Mouse (Mus musculus) lung, embryonic 16.5 days (tissue): ENCODE results near the gene Adam11. TPM values are rescaled to one million over a fixed set of nuclear protein-coding genes. Genes with fewer than 3 reads are reported as not detected.
A peak's percentile ranks its signal among the peaks of the same experiment; 100 is the strongest.

Experiments
- ATAC-seq: fragments of 200-750 bp; cut with Nextera tagmentation; 2 replicates; pipeline ENCODE4 v1.8.0; 2017; ENCODE audit warnings: low read depth, mild to moderate bottlenecking, moderate library complexity
- H3K27ac ChIP-seq: fragments of 300-500 bp; sonication (generic); 2 replicates; pipeline ENCODE4 v1.5.1; 2014; ENCODE audit warnings: mild to moderate bottlenecking, control low read depth, low read length
- H3K27me3 ChIP-seq: fragments of 300-500 bp; sonication (generic); 2 replicates; pipeline ENCODE4 v1.6.1; 2014; ENCODE audit warnings: low read depth, low read length, mixed read lengths; ENCODE audit not compliant: control insufficient read depth, insufficient read depth
- H3K36me3 ChIP-seq: fragments of 300-500 bp; sonication (generic); 2 replicates; pipeline ENCODE4 v1.6.1; 2014; ENCODE audit warnings: low read length; ENCODE audit not compliant: control insufficient read depth, insufficient read depth
- H3K4me1 ChIP-seq: fragments of 300-500 bp; sonication (generic); replicated peaks from 2 replicates; pipeline ENCODE4 v1.6.1; 2014; ENCODE audit warnings: low read length, mixed read lengths; ENCODE audit not compliant: control insufficient read depth, insufficient read depth
- H3K4me2 ChIP-seq: fragments of 300-500 bp; sonication (generic); 2 replicates; pipeline ENCODE4 v1.6.1; 2014; ENCODE audit warnings: low read depth, low read length, control low read depth
- H3K4me3 ChIP-seq: fragments of 300-500 bp; sonication (generic); 2 replicates; pipeline ENCODE4 v1.5.1; 2014; ENCODE audit warnings: mild to moderate bottlenecking, low read length, control low read depth
- H3K9ac ChIP-seq: fragments of 300-500 bp; sonication (generic); 2 replicates; pipeline ENCODE4 v1.6.1; 2014; ENCODE audit warnings: low read length, control low read depth
- H3K9me3 ChIP-seq: fragments of 300-500 bp; sonication (generic); 2 replicates; pipeline ENCODE4 v1.6.1; 2016; ENCODE audit warnings: low read length; ENCODE audit not compliant: control insufficient read depth
- WGBS: fragments of 180-500 bp; shearing (Covaris S2); extraction: QIAGEN DNeasy Blood & Tissue Kit; methylation state at CpG from one replicate; pipeline ENCODE4 v1.1.7; 2014; 5-methylcytosine and 5-hydroxymethylcytosine counted together
- polyA plus RNA-seq: library from polyadenylated mRNA; unstranded; fragments of >200 nt; fragmentation: Nextera tagmentation; extraction: Ambion mirVana; gene quantifications from 2 replicates; pipeline ENCODE4 v1.2.1, GENCODE M21; 2015

Adam11 gene
- polyA plus RNA-seq, 1 experiment from 2014 or later = 5.1 TPM

GRCm38 (mm10) chr11:102748381-102748780, 12.9 kb upstream of the Adam11 start:
- Histone ChIP-seq H3K27me3 (no peaks in the 10 kb centered on the region), H3K27ac (no peak overlapping the region), H3K9me3 (no peaks in the 10 kb centered on the region), H3K4me2 (no peak overlapping the region), H3K36me3 (no peaks in the 10 kb centered on the region), H3K9ac (no peak overlapping the region), H3K4me3 (no peak overlapping the region), H3K4me1 (0 out of 2 replicates have a peak, but pooled peaks cover 3% of the 10 kb centered on the region)
- ATAC-seq = no peak
- 48% methylated on average over 4 of the region's 4 CpGs for WGBS

GRCm38 (mm10) chr11:102749712-102750111, 11.5 kb upstream of the Adam11 start:
- Histone ChIP-seq H3K36me3 (no peaks in the 10 kb centered on the region), H3K4me3 (no peak overlapping the region), H3K4me2 (no peak overlapping the region), H3K9ac (no peak overlapping the region), H3K27me3 (no peaks in the 10 kb centered on the region), H3K4me1 (peaks cover 12% of the 10 kb centered on the region; the same call in 1 of the 2 replicates), H3K9me3 (no peaks in the 10 kb centered on the region), H3K27ac (no peak overlapping the region)
- 73% methylated on average over 2 of the region's 2 CpGs for WGBS
- ATAC-seq = no peak

GRCm38 (mm10) chr11:102752896-102753590, 8.2 kb upstream of the Adam11 start:
- no peaks in the 10 kb centered on the region for H3K36me3 ChIP-seq
- no peak for ATAC-seq
- 66% methylated on average over 13 of the region's 13 CpGs for WGBS
- no peak overlapping the region for H3K4me3 ChIP-seq
- H3K27ac ChIP-seq = no peak overlapping the region
- H3K9me3 ChIP-seq = no peaks in the 10 kb centered on the region
- H3K4me1 ChIP-seq = peaks cover 12% of the 10 kb centered on the region; the same call in 1 of the 2 replicates
- H3K9ac ChIP-seq = no peak overlapping the region
- H3K27me3 ChIP-seq = no peaks in the 10 kb centered on the region
- no peak overlapping the region for H3K4me2 ChIP-seq

- peak; percentile 39 for ATAC-seq
- peaks cover 9% of the 10 kb centered on the region; the same call in 1 of the 2 replicates for H3K4me1 ChIP-seq
- no peaks in the 10 kb centered on the region for H3K27me3 ChIP-seq
- H3K4me3 ChIP-seq = no peak overlapping the region
- H3K9ac ChIP-seq = peak overlapping the region; percentile 11; the same call in 1 of the 2 replicates
- no peaks in the 10 kb centered on the region for H3K36me3 ChIP-seq
- H3K27ac ChIP-seq = no peak overlapping the region
- 38% methylated on average over 18 of the region's 18 CpGs for WGBS
- peak overlapping the region; percentile 40 for H3K4me2 ChIP-seq
- H3K9me3 ChIP-seq = no peaks in the 10 kb centered on the region
Observed at GRCm38 (mm10) chr11:102753591-102754324, 7.5 kb upstream of the Adam11 start.

- Histone ChIP-seq H3K9me3 (no peaks in the 10 kb centered on the region), H3K4me2 (peak overlapping the region; percentile 40), H3K9ac (0 out of 2 replicates have a peak overlapping the region, but pooled peaks have one; percentile 11), H3K36me3 (no peaks in the 10 kb centered on the region), H3K4me3 (no peak overlapping the region), H3K27me3 (no peaks in the 10 kb centered on the region), H3K4me1 (peaks cover 9% of the 10 kb centered on the region; the same call in 1 of the 2 replicates), H3K27ac (no peak overlapping the region)
- WGBS = 39% methylated on average over 4 of the region's 4 CpGs
- no peak for ATAC-seq
Observed at GRCm38 (mm10) chr11:102754416-102754815, 6.8 kb upstream of the Adam11 start.

GRCm38 (mm10) chr11:102755391-102755790, 5.8 kb upstream of the Adam11 start:
- Histone ChIP-seq H3K9ac (no peak overlapping the region), H3K27ac (no peak overlapping the region), H3K4me3 (no peak overlapping the region), H3K4me2 (no peak overlapping the region), H3K9me3 (no peaks in the 10 kb centered on the region), H3K4me1 (peaks cover 9% of the 10 kb centered on the region; the same call in 1 of the 2 replicates), H3K27me3 (0 out of 2 replicates have a peak, but pooled peaks cover 5% of the 10 kb centered on the region), H3K36me3 (no peaks in the 10 kb centered on the region)
- 75% methylated on average over 7 of the region's 7 CpGs for WGBS
- no peak for ATAC-seq

GRCm38 (mm10) chr11:102758977-102759376, 2.3 kb upstream of the Adam11 start:
- Histone ChIP-seq H3K4me3 (no peak overlapping the region), H3K4me1 (peaks cover 14% of the 10 kb centered on the region), H3K27me3 (peaks cover 21% of the 10 kb centered on the region), H3K27ac (no peak overlapping the region), H3K9ac (no peak overlapping the region), H3K9me3 (no peaks in the 10 kb centered on the region), H3K4me2 (no peak overlapping the region), H3K36me3 (no peaks in the 10 kb centered on the region)
- WGBS = 81% methylated on average over 2 of the region's 2 CpGs
- no peak for ATAC-seq

- 22% methylated on average over 6 of the region's 6 CpGs for WGBS
- Histone ChIP-seq H3K27me3 (peaks cover 21% of the 10 kb centered on the region), H3K9ac (peak overlapping the region; percentile 69; the same call in 1 of the 2 replicates), H3K4me2 (peak overlapping the region; percentile 100), H3K36me3 (no peaks in the 10 kb centered on the region), H3K4me3 (peak overlapping the region; percentile 60), H3K4me1 (peaks cover 8% of the 10 kb centered on the region), H3K27ac (no peak overlapping the region), H3K9me3 (no peaks in the 10 kb centered on the region)
- 0 out of 2 replicates have a peak, but pooled peaks have one; percentile 21 for ATAC-seq
Observed at GRCm38 (mm10) chr11:102760805-102761308, 382 bp upstream of the Adam11 start.

GRCm38 (mm10) chr11:102762248-102762647, 1.0 kb downstream of the Adam11 start:
- Histone ChIP-seq H3K4me3 (peak overlapping the region; percentile 60), H3K36me3 (no peaks in the 10 kb centered on the region), H3K9ac (peak overlapping the region; percentile 69), H3K4me1 (peaks cover 8% of the 10 kb centered on the region), H3K27me3 (peaks cover 21% of the 10 kb centered on the region), H3K9me3 (no peaks in the 10 kb centered on the region), H3K4me2 (peak overlapping the region; percentile 100), H3K27ac (no peak overlapping the region)
- no peak for ATAC-seq
- WGBS = 14% methylated on average over 15 of the region's 15 CpGs
